Comparison of ENCODE assay signal across 10 mouse cellular contexts in genomic region chr10:90753106-90753505, GRCm38 (mm10).
A peak's percentile ranks its signal among the peaks of the same experiment; 100 is the strongest.
DNase-seq lines count a peak whose midpoint lies in the region; ATAC-seq lines count a peak whose summit lies in the region.
"Had no signal": no experiment of that assay in that cellular context is flagged by ENCODE, and none has a peak within 500 bp of the region (broad histone marks: within the 10 kb centered on the region; RNA-seq: fewer than 3 reads in every experiment).

No protein-coding gene starts in this region.

- WGBS in midbrain, embryonic 16.5 days: 75% methylated on average over 9 of the region's 9 CpGs
- 84% methylated on average over 9 of the region's 9 CpGs for WGBS in midbrain, embryonic 13.5 days

- peak; percentile 8; the same call in 1 of the 2 replicates for ATAC-seq in midbrain, embryonic 16.5 days
- no peak for ATAC-seq in midbrain, embryonic 13.5 days

- no peaks in the 10 kb centered on the region for H3K27me3 ChIP-seq in midbrain, embryonic 16.5 days (ENCODE audit: control insufficient read depth, insufficient read depth, low read depth, low read length)
- no peaks in the 10 kb centered on the region for H3K27me3 ChIP-seq in midbrain, embryonic 13.5 days

- no peaks in the 10 kb centered on the region for H3K9me3 ChIP-seq in midbrain, embryonic 16.5 days (replicated peaks; ENCODE audit: control insufficient read depth, low read length, poor library complexity, severe bottlenecking)
- H3K9me3 ChIP-seq in midbrain, embryonic 13.5 days: no peaks in the 10 kb centered on the region

- no peak overlapping the region for H3K27ac ChIP-seq in midbrain, embryonic 16.5 days (ENCODE audit: low read length)
- H3K27ac ChIP-seq in midbrain, embryonic 13.5 days: no peak overlapping the region
- H3K27ac ChIP-seq: liver, embryonic 14.5 days had no signal

- no peak overlapping the region for H3K4me2 ChIP-seq in midbrain, embryonic 16.5 days (ENCODE audit: low read length)
- H3K4me2 ChIP-seq in midbrain, embryonic 13.5 days (replicated peaks): no peak overlapping the region

- no peak overlapping the region for H3K4me3 ChIP-seq in midbrain, embryonic 16.5 days (ENCODE audit: low read depth, low read length)
- no peak overlapping the region for H3K4me3 ChIP-seq in midbrain, embryonic 13.5 days (replicated peaks)

- H3K9ac ChIP-seq in midbrain, embryonic 16.5 days (ENCODE audit: low read depth, low read length): no peak overlapping the region
- H3K9ac ChIP-seq in midbrain, embryonic 13.5 days (replicated peaks): no peak overlapping the region
- H3K9ac ChIP-seq: liver, embryonic 14.5 days had no signal

- peaks cover 15% of the 10 kb centered on the region for H3K4me1 ChIP-seq in midbrain, embryonic 16.5 days (ENCODE audit: control insufficient read depth, insufficient read depth, low read length)
- H3K4me1 ChIP-seq in midbrain, embryonic 13.5 days (replicated peaks): peaks cover 17% of the 10 kb centered on the region; the same call in 1 of the 2 replicates

- H3K36me3 ChIP-seq in midbrain, embryonic 16.5 days (ENCODE audit: control insufficient read depth, insufficient read depth, low read length): no peaks in the 10 kb centered on the region
- H3K36me3 ChIP-seq in midbrain, embryonic 13.5 days: no peaks in the 10 kb centered on the region

- DNase-seq in adrenal gland, postnatal 14 days: peak; percentile 5
- DNase-seq in adrenal gland, adult 2 months: no peak
- DNase-seq in layer of hippocampus, adult 9-11 months: peak; percentile 85
- peak; percentile 90 for DNase-seq in telencephalon, adult 2 months (ENCODE audit: low read depth, low spot score)
- DNase-seq in urinary bladder, postnatal 14 days (ENCODE audit: low spot score): no peak
- DNase-seq in yolk sac, embryonic 10.5 days (ENCODE audit: low spot score): no peak
- DNase-seq: kidney, adult 18-20 months had no signal

Comparison
In these comparisons a context has a peak if more than half of its experiments do, and no peak if none do; other contexts are left out.
1. DNase-seq: peak in adrenal gland, postnatal 14 days (single experiment), layer of hippocampus, adult 9-11 months (single experiment) and telencephalon, adult 2 months (single experiment); none in adrenal gland, adult 2 months (single experiment), urinary bladder, postnatal 14 days (single experiment) and yolk sac, embryonic 10.5 days (single experiment).